Mouse (Mus musculus) MEL (cell line): ENCODE data around the gene Ssc4d.

Source experiments
- CTCF ChIP-seq, 3 experiments: IDR thresholded peaks in 2 of 3; conservative IDR thresholded peaks in 1 of 3; 2 replicates each; pipeline ENCODE4 v1.5.1; 2011 to 2012; ENCODE audit warnings: low read length in 3 of 3, low read depth in 2 of 3, mild to moderate bottlenecking in 2 of 3, improper control_type of control experiment in 1 of 3, inconsistent platforms in 1 of 3, mixed read lengths in 1 of 3, moderate library complexity in 1 of 3; ENCODE audit not compliant: control insufficient read depth in 1 of 3, insufficient read depth in 1 of 3, poor library complexity in 1 of 3, severe bottlenecking in 1 of 3
- GATA1 ChIP-seq: IDR thresholded peaks from 2 replicates; pipeline ENCODE4 v1.6.1; 2011; ENCODE audit warnings: low read depth, low read length, improper control_type of control experiment
- SMC3 ChIP-seq: IDR thresholded peaks from 2 replicates; pipeline ENCODE4 v1.6.1; 2011; ENCODE audit warnings: low read depth, low read length, improper control_type of control experiment
- TAL1 ChIP-seq: IDR thresholded peaks from 2 replicates; pipeline ENCODE4 v1.6.1; 2012; ENCODE audit warnings: mild to moderate bottlenecking, inconsistent platforms, low read length, moderate library complexity, mixed read lengths

GRCm38 (mm10) chr5:135979381-135979780, 5.0 kb upstream of the Ssc4d start:
- TF ChIP-seq GATA1 (no peak), CTCF (IDR thresholded peaks at IDR 0.05 in 2 of 3, conservative IDR thresholded peaks at IDR 0.05 in 1 of 3; ENCODE audit: control insufficient read depth in 1 of 3, insufficient read depth in 1 of 3, low read depth in 2 of 3, low read length in 3 of 3, poor library complexity in 1 of 3, severe bottlenecking in 1 of 3) (no peak), TAL1 (no peak), SMC3 (no peak)
